Mouse (Mus musculus) embryonic facial prominence, embryonic 10.5 days (tissue): ENCODE results near the gene Jph3. TPM values are rescaled to one million over a fixed set of nuclear protein-coding genes. Genes with fewer than 3 reads are reported as not detected.

Experiments used
- DNase-seq: peaks from one replicate; pipeline ENCODE4 v3.0.0-alpha.2; 2017; ENCODE audit warnings: low spot score
- H3K27ac ChIP-seq: fragments of 300-500 bp; sonication (generic); replicated peaks from 2 replicates; pipeline ENCODE4 v1.5.1; 2016; ENCODE audit warnings: mild to moderate bottlenecking
- H3K27me3 ChIP-seq: fragments of 300-500 bp; sonication (generic); replicated peaks from 2 replicates; pipeline ENCODE4 v1.6.1; 2016; ENCODE audit warnings: low read depth, mild to moderate bottlenecking; ENCODE audit not compliant: poor library complexity, severe bottlenecking
- H3K36me3 ChIP-seq: fragments of 300-500 bp; sonication (generic); replicated peaks from 2 replicates; pipeline ENCODE4 v1.6.1; 2016; ENCODE audit warnings: mild to moderate bottlenecking, moderate library complexity
- H3K4me1 ChIP-seq: fragments of 300-500 bp; sonication (generic); 2 replicates; pipeline ENCODE4 v1.6.1; 2016
- H3K4me3 ChIP-seq: fragments of 300-500 bp; sonication (generic); 2 replicates; pipeline ENCODE4 v1.5.1; 2016; ENCODE audit warnings: mild to moderate bottlenecking, moderate library complexity
- H3K9me3 ChIP-seq: fragments of 300-500 bp; sonication (generic); 2 replicates; pipeline ENCODE4 v1.6.1; 2016; ENCODE audit warnings: mild to moderate bottlenecking
- WGBS: fragments of 180-500 bp; shearing (Covaris S2); methylation state at CpG from one replicate; pipeline ENCODE4 v1.1.7; 2016; 5-methylcytosine and 5-hydroxymethylcytosine counted together
- polyA plus RNA-seq: library from polyadenylated mRNA; unstranded; fragments of >200 nt; fragmentation: Nextera tagmentation; extraction: Ambion mirVana; gene quantifications from 2 replicates; pipeline ENCODE4 v1.2.1, GENCODE M21; 2016

Gene Jph3
- polyA plus RNA-seq, 1 experiment from 2014 or later: 5.7 TPM

- Histone ChIP-seq H3K27me3 (no peaks in the 10 kb centered on the region), H3K27ac (no peak overlapping the region), H3K9me3 (0 out of 2 replicates have a peak, but pooled peaks cover 4% of the 10 kb centered on the region), H3K4me1 (peaks cover 24% of the 10 kb centered on the region), H3K36me3 (no peaks in the 10 kb centered on the region), H3K4me3 (no peak overlapping the region)
- WGBS: 96% methylated on average over 2 of the region's 2 CpGs
- no peak for DNase-seq
Observed at GRCm38 (mm10) chr8:121699936-121700335, 29.5 kb upstream of the Jph3 start.

GRCm38 (mm10) chr8:121705174-121705573 is 24.2 kb upstream of the Jph3 start:
- no peaks in the 10 kb centered on the region for H3K36me3 ChIP-seq
- no peak overlapping the region for H3K4me3 ChIP-seq
- 71% methylated on average over 3 of the region's 3 CpGs for WGBS
- no peak overlapping the region for H3K27ac ChIP-seq
- no peak for DNase-seq
- H3K27me3 ChIP-seq: 0 out of 2 replicates have a peak, but pooled peaks cover 3% of the 10 kb centered on the region
- 0 out of 2 replicates have a peak, but pooled peaks cover 1% of the 10 kb centered on the region for H3K9me3 ChIP-seq
- H3K4me1 ChIP-seq: peaks cover 11% of the 10 kb centered on the region

DNA sequence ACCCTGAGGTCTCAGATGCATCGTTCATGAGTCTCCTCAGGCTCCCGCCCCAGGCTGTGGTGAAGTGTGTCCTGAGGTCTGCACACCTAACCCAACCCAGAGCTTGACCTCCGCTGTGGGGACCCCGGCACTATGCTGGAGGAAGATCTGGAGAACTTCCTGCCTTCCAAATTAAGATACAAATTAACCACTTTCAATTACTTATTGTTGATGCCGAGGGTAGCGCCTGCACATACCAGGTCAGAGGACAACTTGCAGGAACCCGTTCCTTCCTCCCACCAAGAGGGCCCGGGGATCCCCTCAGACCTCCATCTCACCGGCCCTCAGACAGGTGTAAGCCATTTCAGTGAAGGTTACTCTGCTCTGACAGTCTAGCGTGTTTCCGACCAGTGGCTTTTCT is 22.5 kb upstream of the Jph3 start:
- Histone ChIP-seq H3K9me3 (no peaks in the 10 kb centered on the region), H3K36me3 (no peaks in the 10 kb centered on the region), H3K27ac (no peak overlapping the region), H3K4me3 (no peak overlapping the region), H3K27me3 (0 out of 2 replicates have a peak, but pooled peaks cover 3% of the 10 kb centered on the region), H3K4me1 (peaks cover 11% of the 10 kb centered on the region)
- 84% methylated on average over 11 of the region's 11 CpGs for WGBS
- DNase-seq: no peak

- Histone ChIP-seq H3K27ac (no peak overlapping the region), H3K4me3 (no peak overlapping the region), H3K36me3 (no peaks in the 10 kb centered on the region), H3K4me1 (peaks cover 11% of the 10 kb centered on the region), H3K9me3 (no peaks in the 10 kb centered on the region), H3K27me3 (0 out of 2 replicates have a peak, but pooled peaks cover 4% of the 10 kb centered on the region)
- WGBS: 58% methylated on average over 6 of the region's 6 CpGs
- no peak for DNase-seq
Observed at GRCm38 (mm10) chr8:121708406-121708805, 21.0 kb upstream of the Jph3 start.

DNA sequence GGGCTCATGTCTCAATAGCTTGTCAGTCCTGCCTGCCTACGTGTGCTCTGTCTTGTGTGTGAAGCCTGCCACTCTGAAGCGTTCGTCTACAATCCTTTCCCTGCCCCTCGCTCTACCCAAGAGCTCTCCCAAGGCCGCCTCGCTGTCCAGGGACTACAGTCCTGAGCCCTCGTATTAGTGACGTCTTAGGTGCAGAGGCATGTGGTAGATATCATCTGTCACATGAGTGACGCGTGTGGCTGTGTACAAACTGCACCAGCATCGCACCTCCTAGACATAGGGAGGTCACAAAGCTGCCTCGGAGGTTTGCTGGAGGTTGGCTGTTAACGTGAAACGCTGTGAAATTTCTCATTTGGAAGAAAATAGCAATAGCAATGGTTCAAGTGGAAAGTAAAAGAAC is 11.9 kb upstream of the Jph3 start:
- H3K4me1 ChIP-seq: peaks cover 22% of the 10 kb centered on the region
- WGBS: 48% methylated on average over 14 of the region's 14 CpGs
- no peaks in the 10 kb centered on the region for H3K36me3 ChIP-seq
- H3K27ac ChIP-seq: peak overlapping the region; percentile 37; the same call in 1 of the 2 replicates
- H3K27me3 ChIP-seq: peaks cover 46% of the 10 kb centered on the region
- peak overlapping the region; percentile 39 for H3K4me3 ChIP-seq
- no peaks in the 10 kb centered on the region for H3K9me3 ChIP-seq
- no peak for DNase-seq

DNA sequence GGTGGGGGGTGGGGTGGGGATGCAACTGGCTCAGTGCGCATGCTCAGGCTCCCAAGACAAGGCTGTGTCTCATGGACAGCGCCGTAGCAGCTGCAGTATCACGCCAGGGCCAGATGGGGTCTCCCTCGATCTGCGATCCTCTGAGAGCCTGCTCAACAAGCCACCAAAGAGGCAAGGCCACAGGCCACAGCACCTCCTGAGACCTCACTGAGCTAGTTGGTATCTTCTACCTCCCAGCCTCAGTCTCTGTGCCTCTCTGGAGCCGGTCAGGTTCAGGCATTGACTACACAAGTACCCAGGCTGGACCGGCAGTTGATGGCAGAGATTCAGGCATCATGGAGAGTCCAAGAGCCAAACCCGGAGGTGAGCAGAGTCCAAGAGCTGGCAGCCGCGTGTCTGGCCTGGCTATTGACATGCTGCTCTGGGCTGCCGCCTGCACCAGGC is 11.4 kb upstream of the Jph3 start:
- peak overlapping the region; percentile 39 for H3K4me3 ChIP-seq
- H3K27ac ChIP-seq: peak overlapping the region; percentile 60

GRCm38 (mm10) chr8:121718925-121719324 is 10.5 kb upstream of the Jph3 start:
- Histone ChIP-seq H3K9me3 (no peaks in the 10 kb centered on the region), H3K4me3 (no peak overlapping the region), H3K27me3 (peaks cover 41% of the 10 kb centered on the region), H3K27ac (no peak overlapping the region), H3K4me1 (peaks cover 22% of the 10 kb centered on the region), H3K36me3 (no peaks in the 10 kb centered on the region)
- DNase-seq: no peak
- 46% methylated on average over 6 of the region's 6 CpGs for WGBS

More for the DNA sequence above, 11.4 kb upstream of the Jph3 start:
- WGBS: 27% methylated on average over 12 of the region's 12 CpGs
- peak; percentile 91 for DNase-seq
- H3K4me1 ChIP-seq: peaks cover 22% of the 10 kb centered on the region
- no peaks in the 10 kb centered on the region for H3K36me3 ChIP-seq
- H3K9me3 ChIP-seq: no peaks in the 10 kb centered on the region
- H3K27me3 ChIP-seq: peaks cover 46% of the 10 kb centered on the region

DNA sequence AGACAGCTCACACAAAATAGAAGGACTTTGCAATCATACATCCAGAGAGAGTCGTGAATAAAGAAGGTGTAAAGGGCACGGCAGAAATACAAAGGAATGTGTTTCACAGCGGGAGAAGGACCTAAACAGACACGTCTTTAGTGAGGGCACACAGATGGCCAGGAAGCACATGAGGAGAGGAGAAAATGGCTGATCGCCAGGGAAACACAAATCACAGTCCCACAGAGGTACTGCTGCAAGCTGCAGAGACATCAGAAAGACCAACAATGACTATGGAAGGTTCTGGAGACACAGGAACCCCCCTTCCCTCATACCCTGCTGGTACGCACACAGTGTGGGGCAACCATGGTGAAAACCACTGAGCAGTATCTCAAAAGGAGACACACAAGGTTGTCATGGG is 8.4 kb upstream of the Jph3 start:
- peaks cover 25% of the 10 kb centered on the region for H3K27me3 ChIP-seq
- H3K27ac ChIP-seq: no peak overlapping the region
- no peaks in the 10 kb centered on the region for H3K9me3 ChIP-seq
- no peaks in the 10 kb centered on the region for H3K36me3 ChIP-seq
- peaks cover 15% of the 10 kb centered on the region for H3K4me1 ChIP-seq
- no peak for DNase-seq
- WGBS: 62% methylated on average over 6 of the region's 6 CpGs
- no peak overlapping the region for H3K4me3 ChIP-seq

- Histone ChIP-seq H3K27me3 (peaks cover 36% of the 10 kb centered on the region), H3K36me3 (no peaks in the 10 kb centered on the region), H3K27ac (no peak overlapping the region), H3K4me3 (no peak overlapping the region), H3K9me3 (no peaks in the 10 kb centered on the region), H3K4me1 (no peaks in the 10 kb centered on the region; the same call in 1 of the 2 replicates)
- DNase-seq: no peak
- 77% methylated on average over 12 of the region's 12 CpGs for WGBS
Observed at GRCm38 (mm10) chr8:121723846-121724245, 5.6 kb upstream of the Jph3 start.

- Histone ChIP-seq H3K9me3 (no peaks in the 10 kb centered on the region), H3K27me3 (peaks cover 61% of the 10 kb centered on the region), H3K4me1 (peaks cover 25% of the 10 kb centered on the region), H3K27ac (no peak overlapping the region), H3K36me3 (no peaks in the 10 kb centered on the region), H3K4me3 (no peak overlapping the region)
- no peak for DNase-seq
- WGBS: 64% methylated on average over 3 of the region's 3 CpGs
Observed at GRCm38 (mm10) chr8:121727164-121727563, 2.3 kb upstream of the Jph3 start.

- peaks cover 78% of the 10 kb centered on the region for H3K27me3 ChIP-seq
Observed at GRCm38 (mm10) chr8:121729754-121730153, 331 bp downstream of the Jph3 start.

DNA sequence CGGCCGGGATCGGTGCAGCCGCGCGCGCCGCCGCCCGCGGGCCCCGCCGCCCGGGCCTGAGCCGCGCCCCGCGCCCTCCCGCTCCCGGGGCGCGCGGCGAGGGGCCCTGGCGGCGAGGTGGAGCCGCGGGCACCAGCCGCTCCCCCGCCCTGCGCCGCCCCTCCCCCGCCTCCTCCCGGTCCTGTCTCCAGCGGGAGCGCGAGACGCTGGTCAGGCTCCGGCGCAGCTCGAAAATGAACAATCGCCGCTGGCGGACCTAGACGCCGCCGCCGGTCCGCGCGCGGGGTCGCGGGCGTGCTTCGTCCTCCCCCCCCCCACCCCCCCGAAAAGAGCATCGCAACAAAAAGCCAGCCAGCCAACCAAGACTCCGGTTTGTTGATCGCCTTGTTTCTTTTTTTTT is 747 bp downstream of the Jph3 start:
- Histone ChIP-seq H3K36me3 (no peaks in the 10 kb centered on the region), H3K4me1 (peaks cover 27% of the 10 kb centered on the region), H3K27me3 (peaks cover 78% of the 10 kb centered on the region), H3K9me3 (no peaks in the 10 kb centered on the region), H3K27ac (no peak overlapping the region), H3K4me3 (peak overlapping the region; percentile 62)
- DNase-seq: peak; percentile 62
- 8% methylated on average over 57 of the region's 60 CpGs for WGBS

More at GRCm38 (mm10) chr8:121729754-121730153, 331 bp downstream of the Jph3 start:
- Histone ChIP-seq H3K27ac (no peak overlapping the region), H3K4me3 (peak overlapping the region; percentile 62), H3K9me3 (no peaks in the 10 kb centered on the region), H3K36me3 (no peaks in the 10 kb centered on the region), H3K4me1 (peaks cover 27% of the 10 kb centered on the region)
- DNase-seq: peak; percentile 43
- WGBS: 2% methylated on average over 54 of the region's 54 CpGs

- peak; percentile 26 for DNase-seq
- Histone ChIP-seq H3K27me3 (peaks cover 83% of the 10 kb centered on the region), H3K27ac (no peak overlapping the region), H3K4me1 (peaks cover 27% of the 10 kb centered on the region), H3K9me3 (no peaks in the 10 kb centered on the region), H3K4me3 (peak overlapping the region; percentile 62), H3K36me3 (no peaks in the 10 kb centered on the region)
- under 1% methylated on average over 37 of the region's 37 CpGs for WGBS
Observed at GRCm38 (mm10) chr8:121730646-121731045, 1.2 kb downstream of the Jph3 start.
